Mouse (Mus musculus) heart, embryonic 14.5 days (tissue): Measurements from ENCODE around the gene 5830411N06Rik. TPM values are rescaled to one million over a fixed set of nuclear protein-coding genes. Genes with fewer than 3 reads are reported as not detected.

Experiments used
- ATAC-seq: fragments of 200-750 bp; cut with Nextera tagmentation; 2 replicates; pipeline ENCODE4 v1.8.0; 2017; ENCODE audit warnings: low read depth, moderate TSS enrichment; ENCODE audit not compliant: insufficient number of reproducible peaks, insufficient read depth, low FRiP score
- H3K27ac ChIP-seq, 2 experiments: fragments of 200-500 bp in 1 of 2; fragments of 300-500 bp in 1 of 2; sonication (generic) in 1 of 2; replicated peaks in 1 of 2; 2 replicates each; pipeline ENCODE4 v1.5.1; 2012 to 2014; ENCODE audit warnings: low read depth in 2 of 2, low read length in 2 of 2, control low read depth in 1 of 2, mild to moderate bottlenecking in 1 of 2, mixed read lengths in 1 of 2; ENCODE audit not compliant: control insufficient read depth in 1 of 2, insufficient read depth in 1 of 2
- H3K27me3 ChIP-seq: fragments of 300-500 bp; sonication (generic); 2 replicates; pipeline ENCODE4 v1.6.1; 2014; ENCODE audit warnings: mild to moderate bottlenecking, low read length, control low read depth; ENCODE audit not compliant: control insufficient read depth, insufficient read depth
- H3K36me3 ChIP-seq: fragments of 300-500 bp; sonication (generic); 2 replicates; pipeline ENCODE4 v1.6.1; 2014; ENCODE audit warnings: mild to moderate bottlenecking, control low read depth, low read length, mixed read lengths; ENCODE audit not compliant: control insufficient read depth, insufficient read depth
- H3K4me1 ChIP-seq, 2 experiments: fragments of 200-500 bp in 1 of 2; fragments of 300-500 bp in 1 of 2; sonication (generic) in 1 of 2; 2 replicates each; pipeline ENCODE4 v1.6.1; 2012 to 2014; ENCODE audit warnings: low read length in 2 of 2, control low read depth in 1 of 2, mixed read lengths in 1 of 2; ENCODE audit not compliant: control insufficient read depth in 2 of 2, insufficient read depth in 2 of 2
- H3K4me2 ChIP-seq: fragments of 300-500 bp; sonication (generic); 2 replicates; pipeline ENCODE4 v1.6.1; 2014; ENCODE audit warnings: mild to moderate bottlenecking, low read length
- H3K4me3 ChIP-seq, 2 experiments: fragments of 200-500 bp in 1 of 2; fragments of 300-500 bp in 1 of 2; sonication (generic) in 1 of 2; 2 replicates each; pipeline ENCODE4 v1.5.1; 2012 to 2014; ENCODE audit warnings: low read length in 2 of 2, mild to moderate bottlenecking in 2 of 2, control low read depth in 1 of 2, low read depth in 1 of 2, moderate library complexity in 1 of 2; ENCODE audit not compliant: control insufficient read depth in 1 of 2, insufficient read depth in 1 of 2
- H3K9ac ChIP-seq: fragments of 300-500 bp; sonication (generic); 2 replicates; pipeline ENCODE4 v1.6.1; 2014; ENCODE audit warnings: mild to moderate bottlenecking, low read length
- H3K9me3 ChIP-seq: fragments of 300-500 bp; sonication (generic); 2 replicates; pipeline ENCODE4 v1.6.1; 2016; ENCODE audit warnings: low read length, control low read depth; ENCODE audit not compliant: control insufficient read depth
- WGBS: fragments of 180-500 bp; shearing (Covaris S2); extraction: QIAGEN DNeasy Blood & Tissue Kit; methylation state at CpG from one replicate; pipeline ENCODE4 v1.1.7; 2014; 5-methylcytosine and 5-hydroxymethylcytosine counted together
- polyA plus RNA-seq: library from polyadenylated mRNA; unstranded; fragments of >200 nt; fragmentation: Nextera tagmentation; extraction: Ambion mirVana; gene quantifications from 2 replicates; pipeline ENCODE4 v1.2.1, GENCODE M21; 2014

Gene 5830411N06Rik
- polyA plus RNA-seq, 1 experiment from 2014 or later = not detected

GRCm38 (mm10) chr7:140296876-140297275, 49.8 kb downstream of the 5830411N06Rik start:
- ATAC-seq = no peak
- no peaks in the 10 kb centered on the region for H3K36me3 ChIP-seq
- 65% methylated on average over 6 of the region's 6 CpGs for WGBS
- H3K4me3 ChIP-seq = no peak overlapping the region
- no peak overlapping the region for H3K27ac ChIP-seq
- no peaks in the 10 kb centered on the region for H3K9me3 ChIP-seq
- H3K4me1 ChIP-seq = no peaks in the 10 kb centered on the region
- no peak overlapping the region for H3K4me2 ChIP-seq
- H3K9ac ChIP-seq = no peak overlapping the region
- no peaks in the 10 kb centered on the region for H3K27me3 ChIP-seq

DNA sequence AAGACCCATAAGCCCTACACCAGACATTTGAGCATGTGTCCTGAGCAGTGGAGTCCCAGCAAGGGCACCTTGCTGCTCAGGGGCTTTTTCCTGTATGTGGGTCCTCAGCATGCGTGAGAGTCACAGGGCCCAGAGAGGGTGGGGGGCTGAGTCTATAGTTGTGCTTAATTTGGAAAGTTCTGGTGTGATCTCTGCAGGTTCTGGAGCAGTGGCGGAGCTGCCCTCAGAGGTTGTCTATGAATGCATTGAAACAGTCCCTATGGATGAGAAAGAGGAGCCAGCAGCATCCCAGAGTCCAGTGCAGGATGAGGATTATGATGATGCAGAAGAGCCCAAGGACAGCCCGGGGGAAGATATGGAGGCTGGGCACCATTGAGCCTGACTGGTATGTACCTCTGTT, 52.3 kb downstream of the 5830411N06Rik start:
- ATAC-seq = no peak
- 85% methylated on average over 3 of the region's 3 CpGs for WGBS
- no peak overlapping the region for H3K4me2 ChIP-seq
- no peaks in the 10 kb centered on the region for H3K27me3 ChIP-seq
- H3K4me3 ChIP-seq = no peak overlapping the region
- H3K27ac ChIP-seq = no peak overlapping the region
- H3K9me3 ChIP-seq = no peaks in the 10 kb centered on the region
- H3K9ac ChIP-seq = no peak overlapping the region
- no peaks in the 10 kb centered on the region for H3K4me1 ChIP-seq
- no peaks in the 10 kb centered on the region for H3K36me3 ChIP-seq

GRCm38 (mm10) chr7:140319861-140320385, 72.8 kb downstream of the 5830411N06Rik start:
- no peak overlapping the region for H3K27ac ChIP-seq
- 0 out of 2 replicates have a peak, but pooled peaks cover 2% of the 10 kb centered on the region for H3K9me3 ChIP-seq
- 75% methylated on average over 3 of the region's 3 CpGs for WGBS
- H3K36me3 ChIP-seq = no peaks in the 10 kb centered on the region
- no peak overlapping the region for H3K9ac ChIP-seq
- H3K27me3 ChIP-seq = no peaks in the 10 kb centered on the region
- ATAC-seq = no peak
- H3K4me2 ChIP-seq = no peak overlapping the region
- no peak overlapping the region for H3K4me3 ChIP-seq
- H3K4me1 ChIP-seq = no peaks in the 10 kb centered on the region

GRCm38 (mm10) chr7:140320558-140320957, 73.5 kb downstream of the 5830411N06Rik start, which contains the start of gene Olfr525:
TSS of gene Olfr525 (plus strand) at chr7:140320858.
- H3K4me1 ChIP-seq = no peaks in the 10 kb centered on the region
- 50% methylated on average over 1 of the region's 1 CpGs for WGBS
- H3K36me3 ChIP-seq = no peaks in the 10 kb centered on the region
- no peak within 1 kb of the TSS for H3K4me3 ChIP-seq
- 0 out of 2 replicates have a peak, but pooled peaks cover 2% of the 10 kb centered on the region for H3K9me3 ChIP-seq
- no peak within 1 kb of the TSS for H3K4me2 ChIP-seq
- ATAC-seq = no peak
- no peaks in the 10 kb centered on the region for H3K27me3 ChIP-seq
- H3K9ac ChIP-seq = no peak within 1 kb of the TSS
- no peak within 1 kb of the TSS for H3K27ac ChIP-seq

DNA sequence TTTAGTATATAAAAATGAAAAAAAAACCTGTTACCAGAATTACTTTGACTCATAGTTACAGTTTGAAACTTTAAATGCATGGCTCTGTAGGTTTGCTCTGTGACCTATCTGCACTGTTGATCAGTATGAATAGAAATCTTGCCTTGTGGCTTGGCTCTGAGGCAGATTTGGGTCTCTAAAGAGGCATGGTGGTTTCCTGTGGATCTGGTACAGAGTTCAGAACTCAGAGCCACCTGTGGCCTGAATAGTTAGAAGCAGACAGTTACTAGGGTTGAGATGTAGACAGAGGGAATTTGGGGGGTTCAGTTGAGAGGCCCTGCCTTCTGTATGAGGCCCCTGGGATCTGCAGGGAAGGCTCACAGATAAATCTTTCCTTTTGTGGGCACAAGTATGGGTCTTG, 74.1 kb downstream of the 5830411N06Rik start:
- Histone ChIP-seq H3K9ac (no peak overlapping the region), H3K27ac (no peak overlapping the region), H3K27me3 (no peaks in the 10 kb centered on the region), H3K36me3 (no peaks in the 10 kb centered on the region), H3K4me2 (no peak overlapping the region), H3K4me3 (no peak overlapping the region), H3K9me3 (0 out of 2 replicates have a peak, but pooled peaks cover 2% of the 10 kb centered on the region), H3K4me1 (no peaks in the 10 kb centered on the region)
- no peak for ATAC-seq

DNA sequence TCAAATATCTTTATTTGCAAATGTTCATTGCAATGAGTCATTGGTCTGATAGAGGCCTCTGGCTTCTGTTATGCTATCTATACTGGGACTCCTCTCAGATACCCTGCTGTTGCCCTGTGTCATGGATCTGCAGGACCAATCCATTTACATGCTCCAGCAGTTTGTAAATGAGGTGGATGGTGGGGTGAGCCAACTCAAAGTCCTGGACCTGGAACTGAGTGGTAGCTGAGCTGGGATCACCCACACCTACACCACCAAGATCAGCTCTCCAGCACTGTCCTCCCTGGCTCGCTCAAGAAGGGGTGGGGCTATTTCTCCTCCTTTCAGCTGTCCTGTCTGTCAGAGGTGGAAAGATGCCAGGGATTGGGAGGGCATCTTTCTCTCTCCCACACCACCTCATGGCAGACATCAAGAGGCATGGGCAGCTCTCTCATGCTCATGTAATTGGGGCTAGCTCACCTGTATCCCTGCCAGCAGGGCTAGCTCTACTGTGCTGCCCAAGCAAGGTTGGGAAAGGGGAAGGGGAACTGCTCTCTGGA, 82.8 kb downstream of the 5830411N06Rik start:
- H3K9me3 ChIP-seq = no peaks in the 10 kb centered on the region
- no peak overlapping the region for H3K27ac ChIP-seq
- no peaks in the 10 kb centered on the region for H3K27me3 ChIP-seq
- 24% methylated on average over 1 of the region's 1 CpGs for WGBS
- H3K4me2 ChIP-seq = no peak overlapping the region
- H3K4me1 ChIP-seq = no peaks in the 10 kb centered on the region
- ATAC-seq = no peak; the same call in 1 of the 2 replicates
- no peaks in the 10 kb centered on the region for H3K36me3 ChIP-seq
- no peak overlapping the region for H3K9ac ChIP-seq
- no peak overlapping the region for H3K4me3 ChIP-seq

DNA sequence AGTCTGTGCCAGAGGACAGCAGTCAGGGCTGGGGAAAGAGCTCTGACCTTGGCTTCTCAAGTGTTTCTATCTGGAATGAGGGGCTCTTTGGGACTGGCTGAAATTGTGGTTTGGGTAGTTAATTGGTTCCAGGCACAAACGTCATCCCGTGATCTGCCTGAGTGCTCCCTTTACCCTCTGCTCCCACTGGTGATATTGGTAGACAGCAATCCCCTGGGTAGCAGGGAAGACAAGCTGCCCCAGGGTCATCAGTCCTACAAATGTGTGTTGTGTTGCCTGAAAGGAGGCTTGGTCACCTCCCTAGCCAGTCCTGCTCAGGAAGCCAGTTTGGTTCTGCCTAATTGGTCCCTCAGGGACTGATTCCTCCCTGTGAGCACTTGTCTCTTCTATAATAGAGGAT, 86.6 kb downstream of the 5830411N06Rik start, which contains the start of gene Olfr527:
TSS of gene Olfr527 (plus strand) at position 301 of the 400 bp plus-strand sequence.
- Histone ChIP-seq H3K9ac (no peak within 1 kb of the TSS), H3K27me3 (no peaks in the 10 kb centered on the region), H3K4me1 (no peaks in the 10 kb centered on the region), H3K4me2 (no peak within 1 kb of the TSS), H3K27ac (no peak within 1 kb of the TSS), H3K36me3 (no peaks in the 10 kb centered on the region), H3K4me3 (no peak within 1 kb of the TSS), H3K9me3 (no peaks in the 10 kb centered on the region)
- no peak for ATAC-seq
- 75% methylated on average over 2 of the region's 2 CpGs for WGBS
